Mouse (Mus musculus): Measurements from ENCODE around the gene Cux2. TPM values are rescaled to one million over a fixed set of nuclear protein-coding genes. Genes with fewer than 3 reads are reported as not detected.

The Cux2 gene
- total RNA-seq, 2 experiments from 2014 or later = 0.17 TPM; not detected in 1

- ATAC-seq (replicated peaks; ENCODE audit: low FRiP score, poor library complexity, severe bottlenecking) = no peak
Measured at GRCm38 (mm10) chr5:121938065-121938849, 111.6 kb downstream of the Cux2 start.

- no peak for ATAC-seq (replicated peaks; ENCODE audit: low FRiP score, poor library complexity, severe bottlenecking)
Measured at GRCm38 (mm10) chr5:121930261-121930660, 119.6 kb downstream of the Cux2 start.

DNA sequence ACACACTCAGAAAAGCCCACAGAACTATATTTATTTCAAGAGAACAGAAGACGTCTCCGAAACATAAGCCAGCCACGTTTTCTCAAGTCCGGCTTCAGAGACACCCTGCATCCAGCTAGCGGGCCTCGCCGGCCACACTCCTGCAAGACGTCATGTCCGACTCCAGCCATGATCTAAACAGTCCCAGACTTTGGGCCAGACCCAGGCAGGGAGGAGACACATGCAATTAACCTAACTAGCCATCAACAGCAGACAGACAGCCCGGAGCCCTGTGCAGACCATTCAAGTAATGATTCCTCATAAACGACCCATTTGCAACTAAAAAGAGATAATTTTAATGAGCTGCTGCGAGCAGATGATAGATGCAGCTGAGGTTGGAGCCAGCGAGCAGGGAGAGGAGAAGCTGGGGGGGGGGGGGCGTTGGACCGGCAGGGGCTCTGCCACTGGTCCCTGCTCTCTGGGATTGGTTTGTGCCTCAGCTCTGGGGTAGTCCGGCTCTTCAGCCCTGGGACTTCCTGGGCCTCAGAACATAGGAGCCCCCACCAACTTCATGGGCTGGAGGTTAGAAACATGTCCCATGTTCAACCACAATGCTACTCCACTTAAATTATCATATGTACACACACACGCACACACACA, 121.4 kb downstream of the Cux2 start:
- no peak for ATAC-seq (replicated peaks; ENCODE audit: low FRiP score, poor library complexity, severe bottlenecking)

DNA sequence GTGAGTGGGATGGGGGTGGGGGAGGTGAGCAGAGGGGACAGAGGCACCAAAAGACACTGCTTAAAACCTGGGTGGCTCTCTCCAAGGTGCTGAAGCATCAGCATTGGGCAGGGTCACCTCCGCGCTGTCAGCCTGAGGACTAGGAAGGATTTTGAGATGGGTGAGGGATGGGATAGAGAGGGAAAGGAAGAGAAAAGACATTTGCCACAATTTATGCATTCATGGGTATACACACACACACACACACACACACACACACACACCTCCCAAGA, 123.4 kb downstream of the Cux2 start:
- ATAC-seq (replicated peaks; ENCODE audit: low FRiP score, poor library complexity, severe bottlenecking) = no peak

- ATAC-seq (replicated peaks; ENCODE audit: low FRiP score, poor library complexity, severe bottlenecking) = no peak
Measured at GRCm38 (mm10) chr5:121925751-121926542, 124.0 kb downstream of the Cux2 start.

GRCm38 (mm10) chr5:121925291-121925690, 124.6 kb downstream of the Cux2 start:
- ATAC-seq (replicated peaks; ENCODE audit: low FRiP score, poor library complexity, severe bottlenecking) = no peak

GRCm38 (mm10) chr5:121924423-121924822, 125.5 kb downstream of the Cux2 start:
- ATAC-seq (replicated peaks; ENCODE audit: low FRiP score, poor library complexity, severe bottlenecking) = no peak

- ATAC-seq (replicated peaks; ENCODE audit: low FRiP score, poor library complexity, severe bottlenecking) = no peak
Measured at GRCm38 (mm10) chr5:121922942-121923826, 126.7 kb downstream of the Cux2 start.

DNA sequence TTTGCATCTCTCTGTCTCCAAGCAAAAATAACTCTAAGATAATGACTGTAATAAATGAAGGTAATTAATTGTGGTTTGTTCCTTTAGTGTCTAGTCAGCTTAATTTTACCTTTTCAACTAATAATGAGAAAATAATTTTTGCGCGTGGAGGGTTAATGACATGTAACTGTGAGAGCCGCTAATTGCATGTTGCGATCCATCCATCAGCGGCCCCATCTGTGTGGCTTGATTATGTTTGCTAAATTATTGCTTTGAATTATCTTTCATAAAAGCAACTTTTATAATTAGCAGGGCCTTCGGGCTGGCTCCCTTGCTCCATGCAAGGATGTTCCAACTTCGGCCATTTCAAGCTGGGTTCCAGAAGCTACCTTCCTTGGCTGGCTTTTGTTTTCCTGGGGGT, 130.7 kb downstream of the Cux2 start:
- ATAC-seq (replicated peaks; ENCODE audit: low FRiP score, poor library complexity, severe bottlenecking) = no peak

DNA sequence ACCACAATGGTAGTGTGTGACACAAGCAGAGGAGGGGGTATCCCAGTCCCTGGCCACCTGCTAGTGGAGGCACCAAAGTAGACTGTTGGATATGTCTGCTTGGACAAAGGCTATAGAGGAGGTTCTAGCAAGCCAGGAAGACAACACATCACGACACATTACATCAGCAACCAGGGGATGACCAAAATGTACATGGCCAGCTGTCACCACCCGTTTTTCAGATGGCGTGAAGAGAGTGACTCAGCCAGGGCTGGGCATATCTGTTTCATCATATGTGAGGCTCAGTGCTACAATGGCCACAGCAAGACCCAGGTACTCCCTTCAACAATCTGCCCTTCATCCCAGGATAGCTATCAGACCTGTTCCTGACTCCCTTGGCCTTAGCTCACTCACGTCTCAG, 133.1 kb downstream of the Cux2 start:
- no peak for ATAC-seq (replicated peaks; ENCODE audit: low FRiP score, poor library complexity, severe bottlenecking)

GRCm38 (mm10) chr5:121913999-121914398, 135.9 kb downstream of the Cux2 start:
- ATAC-seq (replicated peaks; ENCODE audit: low FRiP score, poor library complexity, severe bottlenecking) = no peak

DNA sequence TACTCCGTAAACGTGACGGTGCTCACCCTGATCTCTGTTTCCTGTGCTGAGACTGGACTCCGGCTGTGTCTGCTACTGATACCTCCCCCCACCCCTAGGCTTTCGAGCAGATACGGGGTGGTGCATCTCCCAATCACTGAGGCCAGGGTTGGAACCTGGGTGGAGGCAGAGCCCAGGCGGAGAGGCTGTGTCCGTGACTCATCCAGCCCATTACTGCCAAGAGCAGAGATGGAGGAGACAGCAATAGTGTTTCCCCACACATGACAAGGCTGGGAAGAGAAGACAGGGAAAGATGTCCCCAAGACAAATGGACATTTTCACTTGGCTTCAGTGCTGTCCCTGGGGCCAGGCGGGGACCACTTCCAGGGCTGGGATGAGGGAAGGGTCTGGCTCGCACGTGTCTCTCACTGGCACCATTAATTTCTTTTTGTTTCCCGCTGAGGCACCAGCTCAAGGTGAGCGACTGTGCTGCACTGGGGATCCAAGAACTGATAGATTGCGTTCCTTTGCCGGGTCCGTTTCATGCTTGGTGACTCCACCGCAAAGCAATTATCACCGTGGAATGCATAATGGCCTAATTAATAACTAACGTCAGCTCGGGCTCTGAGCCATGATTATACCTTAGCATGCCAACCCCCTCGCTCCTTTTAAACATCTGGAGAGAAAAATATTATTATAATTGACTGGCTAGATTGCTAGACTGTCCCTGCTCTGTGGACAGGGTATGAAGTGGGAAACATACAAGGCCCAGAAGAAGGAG, 140.5 kb downstream of the Cux2 start:
- no peak for ATAC-seq (replicated peaks; ENCODE audit: low FRiP score, poor library complexity, severe bottlenecking)

DNA sequence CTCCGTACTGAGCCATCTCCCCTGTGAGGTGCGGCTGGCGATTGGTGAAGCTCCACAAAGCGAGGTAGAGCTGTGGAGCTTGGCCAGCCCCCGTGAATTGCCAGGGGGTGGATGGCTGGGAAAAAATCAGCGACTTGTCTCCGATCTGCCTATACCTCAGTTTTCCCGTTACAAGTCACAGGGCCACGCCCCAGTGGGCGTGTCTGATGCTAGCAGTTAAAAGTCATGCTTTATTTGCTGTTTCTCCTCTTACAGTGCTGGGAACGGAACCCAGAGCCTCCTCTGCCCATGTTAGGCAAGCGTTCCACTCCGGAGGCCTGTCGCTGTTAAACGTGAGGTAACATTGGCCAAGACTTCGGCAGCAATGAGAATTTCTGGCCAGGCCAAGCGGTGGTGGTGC, 144.2 kb downstream of the Cux2 start:
- ATAC-seq (replicated peaks; ENCODE audit: low FRiP score, poor library complexity, severe bottlenecking) = no peak

- ATAC-seq (replicated peaks; ENCODE audit: low FRiP score, poor library complexity, severe bottlenecking) = no peak
Measured at GRCm38 (mm10) chr5:121904799-121905198, 145.1 kb downstream of the Cux2 start.

DNA sequence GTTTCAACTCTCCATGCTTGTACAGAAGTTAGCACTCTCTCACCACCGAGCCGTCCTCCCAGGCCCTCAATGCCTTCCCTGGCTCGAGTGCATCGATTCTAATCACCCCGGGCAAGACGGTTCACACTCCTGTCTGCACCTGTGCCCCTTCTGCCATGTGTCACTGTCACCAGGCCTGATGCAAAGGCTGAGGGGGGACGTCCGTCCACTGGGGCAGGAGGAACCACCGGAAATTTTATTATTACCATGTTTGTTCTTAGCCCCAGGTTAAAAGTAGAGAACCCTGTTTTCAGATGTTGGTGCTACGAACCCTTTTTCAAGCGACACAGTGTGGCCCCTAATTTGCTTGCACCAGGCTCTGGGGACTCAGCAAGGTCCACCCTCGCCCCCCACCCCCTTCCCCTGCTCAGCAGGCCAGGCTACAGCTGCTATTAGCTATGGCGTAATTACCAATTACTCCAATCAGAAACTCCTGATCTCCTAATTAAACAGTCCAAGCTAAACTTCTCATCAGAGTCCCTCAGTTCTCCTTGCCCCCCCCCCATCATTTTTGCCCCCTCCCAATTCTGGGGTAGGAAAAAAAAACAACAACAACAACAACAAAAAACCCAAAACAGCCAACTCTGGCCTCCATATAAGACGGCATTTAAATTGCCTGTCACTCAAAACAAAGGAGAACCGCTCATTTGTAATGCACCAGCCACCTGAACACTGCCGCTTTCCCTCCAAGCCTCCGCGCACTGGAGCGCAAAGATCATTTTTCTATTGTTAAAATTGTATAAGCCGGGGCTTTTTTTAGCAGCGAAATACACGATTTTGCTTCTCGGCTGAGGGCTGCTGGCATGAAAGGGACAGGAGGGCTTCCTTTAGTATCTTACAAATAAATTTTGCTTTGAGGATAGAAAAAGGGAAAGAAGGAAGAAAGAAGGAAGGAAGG, 146.8 kb downstream of the Cux2 start:
- ATAC-seq (replicated peaks; ENCODE audit: low FRiP score, poor library complexity, severe bottlenecking) = no peak

DNA sequence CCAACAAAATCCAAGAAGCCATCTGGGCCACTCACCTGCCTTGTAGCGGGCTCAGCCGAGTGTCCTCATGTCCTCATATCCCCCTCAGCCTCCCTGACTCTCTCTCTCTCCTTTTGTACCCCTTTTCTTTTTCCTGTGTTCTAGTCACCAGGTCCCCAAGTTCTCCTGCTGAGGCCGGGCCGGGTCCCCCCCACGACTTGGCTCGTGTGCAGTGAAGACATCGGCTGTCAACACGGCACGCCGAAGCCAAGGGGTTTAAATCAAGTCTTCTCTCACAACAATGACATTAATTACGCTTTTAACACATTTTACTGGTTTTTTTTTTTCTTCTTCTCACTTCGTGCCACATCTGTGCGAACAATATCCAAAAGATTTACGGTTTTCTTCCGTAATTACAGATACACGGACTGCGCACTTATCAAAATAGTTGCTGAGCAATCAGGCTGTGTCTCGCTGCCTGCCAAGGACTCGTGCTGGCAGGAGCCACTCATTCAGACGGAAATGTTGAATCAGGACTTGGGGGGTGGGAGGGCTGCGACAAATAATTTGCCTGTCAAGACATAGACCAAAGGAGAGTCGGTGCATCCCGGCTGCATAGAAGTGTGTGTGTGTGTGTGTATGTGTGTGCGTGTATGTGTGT, 154.7 kb downstream of the Cux2 start:
- ATAC-seq (replicated peaks; ENCODE audit: low FRiP score, poor library complexity, severe bottlenecking) = no peak

GRCm38 (mm10) chr5:121894647-121895046, 155.3 kb downstream of the Cux2 start:
- ATAC-seq (replicated peaks; ENCODE audit: low FRiP score, poor library complexity, severe bottlenecking) = no peak

DNA sequence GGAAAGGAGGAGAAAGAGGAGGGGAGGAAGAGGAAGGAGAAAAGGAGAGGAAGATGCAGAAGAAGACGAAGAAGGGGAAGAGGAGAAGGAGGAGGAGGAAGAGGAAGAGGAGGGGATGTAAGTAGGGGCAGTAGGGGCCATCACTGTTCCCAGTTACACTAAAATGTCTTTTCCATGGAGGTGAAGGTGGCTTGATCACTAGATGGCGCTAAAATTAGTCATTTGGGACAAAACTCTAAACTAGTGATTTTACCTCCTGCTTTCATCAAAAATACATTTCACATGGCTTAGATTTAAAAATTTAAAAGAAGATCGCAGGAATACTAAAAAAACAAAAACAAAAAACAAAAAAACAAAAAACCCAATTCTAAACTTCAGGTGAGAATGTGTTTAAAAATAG, 156.3 kb downstream of the Cux2 start:
- no peak for ATAC-seq (replicated peaks; ENCODE audit: low FRiP score, poor library complexity, severe bottlenecking)

Measured in erythroblast, adult 5-6 weeks (primary cell).